Mouse (Mus musculus) G1E (cell line): Measurements from ENCODE around the gene Naa15. TPM values are rescaled to one million over a fixed set of nuclear protein-coding genes. Genes with fewer than 3 reads are reported as not detected.

Experiments used
- ATAC-seq: 2 replicates; pipeline ENCODE4 v1.8.0; 2016; ENCODE audit warnings: mild to moderate bottlenecking; ENCODE audit not compliant: insufficient number of reproducible peaks, poor library complexity, low FRiP score, severe bottlenecking; ENCODE audit errors: extremely low read depth
- DNase-seq: peaks from one replicate; pipeline ENCODE4 v3.0.0; 2012; ENCODE audit warnings: low spot score
- H3K27me3 ChIP-seq: 2 replicates; pipeline ENCODE4 v1.6.1; 2012; ENCODE audit warnings: mild to moderate bottlenecking, low read length, inconsistent platforms; ENCODE audit not compliant: insufficient read depth
- H3K36me3 ChIP-seq: replicated peaks from 2 replicates; pipeline ENCODE3; 2012; ENCODE audit warnings: mild to moderate bottlenecking, inconsistent platforms
- H3K4me1 ChIP-seq: 2 replicates; pipeline ENCODE4 v1.6.1; 2012; ENCODE audit warnings: low read depth, low read length, inconsistent platforms, mixed read lengths; ENCODE audit not compliant: insufficient read depth
- H3K4me3 ChIP-seq: 2 replicates; pipeline ENCODE4 v1.5.1; 2012; ENCODE audit warnings: low read depth, mild to moderate bottlenecking, inconsistent platforms, low read length, moderate library complexity, mixed read lengths
- H3K9me3 ChIP-seq: replicated peaks from 2 replicates; pipeline ENCODE4 v1.6.1; 2012; ENCODE audit warnings: inconsistent platforms
- CTCF ChIP-seq: IDR thresholded peaks from 2 replicates; pipeline ENCODE4 v1.5.1; 2012; ENCODE audit warnings: low read depth, low read length, inconsistent platforms, mixed read lengths
- GATA1 ChIP-seq: IDR thresholded peaks from 2 replicates; pipeline ENCODE4 v1.6.1; 2012; ENCODE audit warnings: borderline replicate concordance, low read length, inconsistent platforms, mixed read lengths
- GATA2 ChIP-seq: IDR thresholded peaks from 2 replicates; pipeline ENCODE4 v1.6.1; 2012; ENCODE audit warnings: low read depth, low read length, inconsistent platforms, borderline replicate concordance
- POLR2AphosphoS5 ChIP-seq: IDR thresholded peaks from 2 replicates; pipeline ENCODE4 v1.6.1; 2012; ENCODE audit warnings: low read depth, low read length, inconsistent platforms; ENCODE audit not compliant: insufficient replicate concordance
- TAL1 ChIP-seq: conservative IDR thresholded peaks from 2 replicates; pipeline ENCODE4 v1.6.1; 2012; ENCODE audit warnings: low read depth, low read length, inconsistent platforms, mixed read lengths
- polyA plus RNA-seq: library from polyadenylated mRNA; stranded (reverse); fragments of >175 nt; gene quantifications from 2 replicates; pipeline ENCODE4 v1.2.3, GENCODE M21; 2012
- total RNA-seq, 2 experiments: library from RNA; stranded (forward) in 1 of 2; stranded (reverse) in 1 of 2; fragments of 200-1000 nt in 1 of 2; fragments of >200 nt in 1 of 2; fragmentation: Nextera tagmentation in 1 of 2; gene quantifications; 2 replicates each; pipeline ENCODE4 v1.2.3; 2014 to 2017

Naa15 gene
- total and polyA plus RNA-seq, 3 experiments, result 28.6 to 138 (median 63.5) TPM

DNA sequence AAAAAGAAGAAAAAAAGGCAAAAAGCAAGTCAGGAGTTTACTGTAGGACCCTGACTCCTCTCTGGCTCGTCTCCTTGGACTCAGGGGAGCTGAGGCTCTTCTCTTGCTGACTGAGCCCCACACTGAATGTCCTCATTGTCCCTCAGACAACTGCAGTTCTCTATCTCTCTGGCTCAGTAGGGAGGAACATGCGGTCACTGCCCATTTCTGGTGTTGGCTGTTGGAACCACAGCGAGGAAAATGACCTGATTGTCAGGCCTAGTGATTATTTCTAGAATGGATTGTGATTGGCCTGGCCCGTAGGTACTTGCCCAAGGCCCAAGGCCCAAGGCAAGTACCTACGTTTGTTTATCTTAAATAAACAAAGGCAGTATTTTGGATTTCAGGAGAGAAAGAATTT lies 83.7 kb downstream of the Naa15 start:
- no peak overlapping the region for H3K4me3 ChIP-seq
- H3K4me1 ChIP-seq, result peaks cover 2% of the 10 kb centered on the region; the same call in 1 of the 2 replicates
- H3K9me3 ChIP-seq, result no peaks in the 10 kb centered on the region
- no peak for DNase-seq
- TF ChIP-seq GATA1 (no peak), POLR2AphosphoS5 (no peak), TAL1 (no peak), CTCF (no peak), GATA2 (no peak)
- no peak for ATAC-seq
- H3K27me3 ChIP-seq, result no peaks in the 10 kb centered on the region
- peaks cover 24% of the 10 kb centered on the region for H3K36me3 ChIP-seq

DNA sequence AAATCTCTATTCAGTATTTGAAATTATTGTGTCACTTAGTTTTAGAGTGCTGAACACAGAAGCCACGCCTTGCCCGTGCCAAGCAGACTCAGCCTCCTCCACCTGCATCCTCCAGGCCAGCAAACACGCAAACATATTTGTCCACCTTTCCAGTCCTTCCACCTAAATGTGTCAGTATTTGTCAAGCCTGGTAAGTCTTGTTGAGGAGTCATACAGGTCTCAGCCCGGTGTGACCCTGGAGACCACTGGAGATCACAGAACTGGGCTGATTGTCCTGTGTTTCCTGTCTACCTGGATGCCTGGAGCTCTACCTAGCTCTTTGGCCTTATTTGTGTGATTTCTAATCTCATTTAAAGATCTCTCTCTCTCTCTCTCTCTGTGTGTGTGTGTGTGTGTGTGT lies 84.9 kb downstream of the Naa15 start:
- peaks cover 2% of the 10 kb centered on the region; the same call in 1 of the 2 replicates for H3K4me1 ChIP-seq
- H3K27me3 ChIP-seq, result no peaks in the 10 kb centered on the region; the same call in 1 of the 2 replicates
- no peak overlapping the region for H3K4me3 ChIP-seq
- peaks cover 15% of the 10 kb centered on the region for H3K36me3 ChIP-seq
- no peak for TF ChIP-seq GATA1
- TF ChIP-seq GATA2, result no peak
- TF ChIP-seq POLR2AphosphoS5, result no peak
- no peak for TF ChIP-seq TAL1
- TF ChIP-seq CTCF, result no peak
- no peaks in the 10 kb centered on the region for H3K9me3 ChIP-seq
- no peak for ATAC-seq
- no peak for DNase-seq

DNA sequence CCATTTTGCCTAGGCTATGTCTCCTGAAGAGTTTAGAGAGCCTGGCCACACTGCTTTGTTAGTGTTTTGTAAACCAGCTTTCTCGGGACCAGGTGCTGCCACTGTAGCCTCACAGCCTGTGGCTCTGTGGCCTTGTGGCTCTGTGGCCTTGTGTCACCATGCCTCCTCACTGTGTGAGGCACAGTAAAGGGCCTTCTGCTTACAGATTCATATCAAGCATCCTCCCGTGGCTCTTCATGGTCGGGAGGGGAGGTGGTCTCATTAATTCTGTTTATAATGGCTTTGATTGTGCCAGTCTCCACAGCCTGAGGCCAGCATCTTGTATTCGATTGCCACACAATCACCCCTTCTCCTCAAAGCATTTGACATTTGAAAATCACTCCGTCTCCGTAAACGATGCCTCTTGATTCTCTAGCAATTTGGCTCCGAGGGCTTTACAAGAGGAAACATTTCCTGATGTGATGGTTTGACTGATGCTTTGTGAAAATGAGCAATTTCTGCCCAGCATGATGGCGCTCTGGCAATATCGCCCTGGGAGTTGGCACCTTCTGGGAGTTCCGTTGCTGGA lies 89.5 kb downstream of the Naa15 start:
- H3K4me1 ChIP-seq, result no peaks in the 10 kb centered on the region; the same call in 1 of the 2 replicates
- H3K36me3 ChIP-seq, result no peaks in the 10 kb centered on the region
- H3K27me3 ChIP-seq, result peaks cover 17% of the 10 kb centered on the region
- H3K4me3 ChIP-seq, result no peak overlapping the region
- no peaks in the 10 kb centered on the region for H3K9me3 ChIP-seq
- TF ChIP-seq GATA1 (no peak), CTCF (no peak), GATA2 (no peak), POLR2AphosphoS5 (no peak), TAL1 (no peak)
- ATAC-seq (no peak), DNase-seq (no peak)

DNA sequence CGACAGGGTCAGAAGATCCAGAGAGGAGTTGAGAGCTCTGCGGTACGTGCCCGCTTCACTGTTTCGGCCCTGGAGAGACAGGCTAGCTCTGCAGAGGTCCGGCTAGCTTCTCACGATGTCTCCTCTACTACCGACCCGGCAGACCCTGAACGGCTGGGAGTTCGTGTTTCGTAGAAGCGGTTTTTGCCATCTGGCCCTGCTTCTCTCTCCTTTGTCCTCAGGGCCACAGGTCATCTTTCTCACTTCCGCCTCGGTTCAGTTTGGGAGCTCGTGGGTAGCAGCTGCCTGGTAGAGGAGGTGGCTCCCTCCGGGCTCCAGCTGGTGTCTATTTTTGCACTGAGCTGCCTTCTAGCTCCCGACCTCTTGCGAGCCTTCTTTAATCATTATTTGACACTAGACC lies 90.5 kb downstream of the Naa15 start:
- H3K36me3 ChIP-seq, result no peaks in the 10 kb centered on the region
- DNase-seq (no peak), ATAC-seq (no peak)
- H3K4me1 ChIP-seq, result peaks cover under 1% of the 10 kb centered on the region; the same call in 1 of the 2 replicates
- TF ChIP-seq CTCF (no peak), GATA1 (no peak), TAL1 (no peak), GATA2 (no peak), POLR2AphosphoS5 (no peak)
- H3K27me3 ChIP-seq, result peaks cover 17% of the 10 kb centered on the region
- H3K9me3 ChIP-seq, result no peaks in the 10 kb centered on the region
- H3K4me3 ChIP-seq, result no peak overlapping the region

DNA sequence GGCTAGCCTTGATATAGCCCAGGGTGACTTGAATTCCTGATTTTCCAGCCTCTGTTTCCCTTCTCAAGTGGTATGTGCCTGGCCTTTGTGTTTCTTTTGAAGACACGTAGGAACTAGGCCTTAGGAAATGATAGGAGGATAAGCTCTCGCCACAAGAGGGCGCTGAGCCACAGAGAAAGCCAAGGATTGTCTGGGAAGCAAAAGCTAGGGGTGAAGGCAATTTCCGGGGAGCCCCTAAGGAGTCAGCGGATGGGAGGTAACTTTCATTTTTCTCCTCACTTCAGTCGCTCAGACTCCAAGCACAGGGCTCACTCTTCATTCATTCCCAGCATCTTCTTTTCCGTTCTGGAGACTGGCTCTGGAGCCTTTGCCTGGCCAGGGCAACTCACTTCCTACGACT lies 96.0 kb downstream of the Naa15 start:
- TF ChIP-seq TAL1, result no peak
- no peak for TF ChIP-seq GATA2
- peak; percentile 73 for TF ChIP-seq CTCF
- TF ChIP-seq POLR2AphosphoS5, result no peak
- TF ChIP-seq GATA1, result no peak
- Histone ChIP-seq H3K36me3 (peaks cover 23% of the 10 kb centered on the region), H3K4me1 (peaks cover 17% of the 10 kb centered on the region), H3K9me3 (0 out of 2 replicates have a peak, but pooled peaks cover 2% of the 10 kb centered on the region), H3K27me3 (peaks cover 13% of the 10 kb centered on the region), H3K4me3 (peak overlapping the region; percentile 67)
- peak; percentile 83 for DNase-seq
- peak; percentile 81 for ATAC-seq

DNA sequence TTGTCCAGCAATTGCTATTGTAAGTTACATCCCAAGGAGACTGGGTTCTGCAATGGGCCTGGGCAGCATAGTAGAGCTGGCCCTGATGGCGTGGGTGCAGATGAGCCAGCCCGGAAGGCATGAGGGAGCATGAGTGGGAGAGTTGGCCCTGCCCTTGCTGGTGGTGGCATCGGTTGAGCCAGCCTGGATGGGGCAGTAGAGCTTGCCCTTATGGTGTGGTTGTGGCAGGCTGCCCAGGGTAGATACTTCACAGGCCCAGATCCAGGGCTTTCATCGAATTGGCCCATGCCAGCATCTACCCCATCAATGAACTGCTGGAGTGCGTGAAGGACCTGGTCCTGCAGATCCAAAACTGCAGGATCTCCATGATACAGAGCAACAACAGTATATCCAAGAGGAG lies 97.0 kb downstream of the Naa15 start:
- ATAC-seq (no peak), DNase-seq (no peak)
- Histone ChIP-seq H3K27me3 (peaks cover 10% of the 10 kb centered on the region), H3K36me3 (peaks cover 29% of the 10 kb centered on the region), H3K9me3 (0 out of 2 replicates have a peak, but pooled peaks cover 2% of the 10 kb centered on the region), H3K4me3 (no peak overlapping the region; the same call in 1 of the 2 replicates), H3K4me1 (peaks cover 26% of the 10 kb centered on the region)
- 0 out of 2 replicates have a peak, but pooled peaks have one; percentile 7 for TF ChIP-seq CTCF
- no peak for TF ChIP-seq POLR2AphosphoS5
